Mouse (Mus musculus): Measurements from ENCODE around the gene Rcc2. TPM values are rescaled to one million over a fixed set of nuclear protein-coding genes. Genes with fewer than 3 reads are reported as not detected.

Gene Rcc2
- polyA plus RNA-seq, 1 experiment from 2014 or later, result 18.9 TPM

DNA sequence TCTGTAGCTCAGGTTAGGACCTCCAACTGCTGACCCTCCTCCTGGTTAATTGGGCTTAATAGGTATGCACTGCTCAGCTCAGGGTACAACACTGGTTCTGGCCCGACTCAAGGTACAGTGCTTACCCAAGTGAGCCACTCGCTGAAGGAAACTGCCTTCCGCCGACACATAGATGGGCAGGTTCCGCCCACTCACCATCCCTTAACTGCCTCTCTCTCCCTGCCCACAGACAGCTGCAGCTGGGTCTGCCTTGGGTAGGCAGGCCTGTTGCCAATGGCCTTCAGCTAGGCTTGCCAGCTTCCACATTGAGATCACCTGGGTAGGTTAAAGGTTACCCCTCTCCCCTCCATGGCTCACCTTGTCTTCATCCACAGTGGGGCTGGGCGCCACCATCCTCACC is 41.1 kb downstream of the Rcc2 start:
- TF ChIP-seq EP300 (optimal IDR thresholded peaks at IDR 0.05), result no peak
- TF ChIP-seq CTCF (IDR thresholded peaks at IDR 0.05; ENCODE audit: low read depth), result no peak
- H3K4me1 ChIP-seq (replicated peaks; ENCODE audit: control insufficient read depth, insufficient read depth), result no peaks in the 10 kb centered on the region
- H3K36me3 ChIP-seq (ENCODE audit: control insufficient read depth, insufficient read depth, low read length), result no peaks in the 10 kb centered on the region
- no peak overlapping the region for H3K27ac ChIP-seq (replicated peaks)
- no peak overlapping the region for H3K4me2 ChIP-seq (replicated peaks; ENCODE audit: low read depth)
- H3K9ac ChIP-seq (ENCODE audit: low read length), result no peak overlapping the region
- no peak overlapping the region for H3K4me3 ChIP-seq (ENCODE audit: low read depth, low read length)
- no peaks in the 10 kb centered on the region for H3K27me3 ChIP-seq (ENCODE audit: control insufficient read depth, insufficient read depth, low read length)
- H3K9me3 ChIP-seq (ENCODE audit: control insufficient read depth, low read length), result no peaks in the 10 kb centered on the region
- ATAC-seq (ENCODE audit: low FRiP score, low TSS enrichment) (no peak), DNase-seq (ENCODE audit: low spot score) (no peak)
- 89% methylated on average over 6 of the region's 6 CpGs for WGBS

DNA sequence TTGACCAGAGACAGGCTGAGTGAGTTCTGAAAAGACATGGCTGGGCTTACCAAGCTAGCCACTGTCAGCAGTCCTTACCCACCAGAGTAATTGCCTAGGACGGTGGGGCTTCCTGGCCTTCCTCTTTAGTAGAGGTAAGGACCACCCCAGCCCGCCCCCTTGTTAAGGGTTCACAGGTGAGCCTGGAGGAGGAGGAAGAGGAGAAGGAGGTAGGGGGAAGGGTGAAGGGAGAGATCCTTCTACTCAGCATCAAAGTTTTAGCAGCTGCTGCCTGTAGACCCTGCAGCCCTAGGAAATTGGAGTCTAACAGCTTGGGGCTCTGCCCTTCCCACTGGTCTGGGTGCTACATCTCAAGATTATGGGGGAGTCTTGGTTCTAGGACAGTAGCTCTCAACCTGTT is 42.2 kb downstream of the Rcc2 start, which contains the start of gene Padi6:
Gene Padi6, minus strand, starts transcription at position 101 of the 400 bp plus-strand sequence.
- DNase-seq (ENCODE audit: low spot score) (no peak), ATAC-seq (ENCODE audit: low FRiP score, low TSS enrichment) (no peak)
- no peaks in the 10 kb centered on the region for H3K9me3 ChIP-seq (ENCODE audit: control insufficient read depth, low read length)
- TF ChIP-seq CTCF (IDR thresholded peaks at IDR 0.05; ENCODE audit: low read depth) (no peak), EP300 (optimal IDR thresholded peaks at IDR 0.05) (no peak)
- 73% methylated on average over 2 of the region's 2 CpGs for WGBS
- H3K4me3 ChIP-seq (ENCODE audit: low read depth, low read length), result no peak within 1 kb of the TSS
- H3K4me1 ChIP-seq (replicated peaks; ENCODE audit: control insufficient read depth, insufficient read depth), result no peaks in the 10 kb centered on the region
- no peak within 1 kb of the TSS for H3K27ac ChIP-seq (replicated peaks)
- H3K9ac ChIP-seq (ENCODE audit: low read length), result no peak within 1 kb of the TSS
- H3K4me2 ChIP-seq (replicated peaks; ENCODE audit: low read depth), result no peak within 1 kb of the TSS
- no peaks in the 10 kb centered on the region for H3K27me3 ChIP-seq (ENCODE audit: control insufficient read depth, insufficient read depth, low read length)
- H3K36me3 ChIP-seq (ENCODE audit: control insufficient read depth, insufficient read depth, low read length), result no peaks in the 10 kb centered on the region

DNA sequence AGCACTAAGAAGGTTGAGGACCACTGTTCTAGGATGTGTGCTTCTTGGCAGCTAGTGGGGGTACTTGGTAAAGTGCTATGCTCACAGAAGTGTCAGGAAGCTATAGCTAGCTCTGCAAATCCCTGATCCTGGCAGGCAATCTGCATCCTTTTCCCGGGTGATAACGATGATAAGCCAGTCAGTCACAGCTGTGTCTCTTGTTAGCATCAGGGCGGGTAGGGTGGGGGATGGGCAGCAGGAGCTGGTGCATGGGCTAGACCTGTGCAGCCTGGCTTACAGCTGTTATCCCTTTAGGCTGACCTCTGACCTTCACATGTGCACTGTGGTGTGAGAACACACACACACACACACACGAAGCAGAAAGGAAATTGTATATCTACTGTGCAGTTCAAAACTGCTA is 42.7 kb downstream of the Rcc2 start:
- DNase-seq (ENCODE audit: low spot score) (no peak), ATAC-seq (ENCODE audit: low FRiP score, low TSS enrichment) (no peak)
- Histone ChIP-seq H3K9ac (ENCODE audit: low read length) (no peak overlapping the region), H3K27me3 (ENCODE audit: control insufficient read depth, insufficient read depth, low read length) (no peaks in the 10 kb centered on the region), H3K4me3 (ENCODE audit: low read depth, low read length) (no peak overlapping the region), H3K4me1 (replicated peaks; ENCODE audit: control insufficient read depth, insufficient read depth) (no peaks in the 10 kb centered on the region), H3K4me2 (replicated peaks; ENCODE audit: low read depth) (no peak overlapping the region), H3K27ac (replicated peaks) (no peak overlapping the region), H3K36me3 (ENCODE audit: control insufficient read depth, insufficient read depth, low read length) (no peaks in the 10 kb centered on the region), H3K9me3 (ENCODE audit: control insufficient read depth, low read length) (no peaks in the 10 kb centered on the region)
- no peak for TF ChIP-seq CTCF (IDR thresholded peaks at IDR 0.05; ENCODE audit: low read depth)
- TF ChIP-seq EP300 (optimal IDR thresholded peaks at IDR 0.05), result no peak
- 45% methylated on average over 4 of the region's 4 CpGs for WGBS

GRCm38 (mm10) chr4:140744654-140745053 is 44.3 kb downstream of the Rcc2 start:
- DNase-seq (ENCODE audit: low spot score) (peak; percentile 69), ATAC-seq (ENCODE audit: low FRiP score, low TSS enrichment) (no peak)
- Histone ChIP-seq H3K36me3 (ENCODE audit: control insufficient read depth, insufficient read depth, low read length) (no peaks in the 10 kb centered on the region), H3K4me2 (replicated peaks; ENCODE audit: low read depth) (no peak overlapping the region), H3K4me3 (ENCODE audit: low read depth, low read length) (no peak overlapping the region), H3K27me3 (ENCODE audit: control insufficient read depth, insufficient read depth, low read length) (no peaks in the 10 kb centered on the region), H3K9me3 (ENCODE audit: control insufficient read depth, low read length) (no peaks in the 10 kb centered on the region), H3K4me1 (replicated peaks; ENCODE audit: control insufficient read depth, insufficient read depth) (no peaks in the 10 kb centered on the region), H3K27ac (replicated peaks) (no peak overlapping the region), H3K9ac (ENCODE audit: low read length) (no peak overlapping the region)
- TF ChIP-seq EP300 (optimal IDR thresholded peaks at IDR 0.05), result no peak
- peak; percentile 77 for TF ChIP-seq CTCF (IDR thresholded peaks at IDR 0.05; ENCODE audit: low read depth)
- 13% methylated on average over 3 of the region's 3 CpGs for WGBS

DNA sequence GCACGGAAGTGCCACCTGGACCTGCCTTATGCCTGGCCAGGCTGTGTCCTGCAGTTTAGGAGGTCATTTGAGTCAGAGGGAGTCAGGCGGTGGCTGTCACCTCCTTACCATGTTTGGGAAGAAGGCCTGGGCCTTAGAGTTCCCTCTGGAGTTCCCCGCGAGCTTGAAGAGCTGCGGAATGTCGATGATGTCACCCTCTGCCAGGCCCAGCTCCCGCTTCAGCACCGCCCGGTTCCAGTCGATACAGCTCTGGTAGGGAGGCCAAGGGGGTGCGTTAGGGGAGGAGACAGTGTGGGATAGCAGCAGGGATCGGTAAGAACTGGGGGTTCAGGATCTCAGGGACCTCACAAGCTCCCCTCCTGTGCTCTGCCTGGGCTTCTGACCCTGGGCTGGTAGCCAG is 47.6 kb downstream of the Rcc2 start:
- Histone ChIP-seq H3K27ac (replicated peaks) (no peak overlapping the region), H3K4me1 (replicated peaks; ENCODE audit: control insufficient read depth, insufficient read depth) (no peaks in the 10 kb centered on the region), H3K36me3 (ENCODE audit: control insufficient read depth, insufficient read depth, low read length) (no peaks in the 10 kb centered on the region), H3K4me3 (ENCODE audit: low read depth, low read length) (no peak overlapping the region), H3K4me2 (replicated peaks; ENCODE audit: low read depth) (no peak overlapping the region), H3K9ac (ENCODE audit: low read length) (peak overlapping the region; percentile 41; the same call in 1 of the 2 replicates), H3K27me3 (ENCODE audit: control insufficient read depth, insufficient read depth, low read length) (no peaks in the 10 kb centered on the region), H3K9me3 (ENCODE audit: control insufficient read depth, low read length) (no peaks in the 10 kb centered on the region)
- peak; percentile 67; the same call in 1 of the 2 replicates for ATAC-seq (ENCODE audit: low FRiP score, low TSS enrichment)
- no peak for TF ChIP-seq EP300 (optimal IDR thresholded peaks at IDR 0.05)
- TF ChIP-seq CTCF (IDR thresholded peaks at IDR 0.05; ENCODE audit: low read depth), result no peak
- 15% methylated on average over 12 of the region's 12 CpGs for WGBS
- peak; percentile 39 for DNase-seq (ENCODE audit: low spot score)

DNA sequence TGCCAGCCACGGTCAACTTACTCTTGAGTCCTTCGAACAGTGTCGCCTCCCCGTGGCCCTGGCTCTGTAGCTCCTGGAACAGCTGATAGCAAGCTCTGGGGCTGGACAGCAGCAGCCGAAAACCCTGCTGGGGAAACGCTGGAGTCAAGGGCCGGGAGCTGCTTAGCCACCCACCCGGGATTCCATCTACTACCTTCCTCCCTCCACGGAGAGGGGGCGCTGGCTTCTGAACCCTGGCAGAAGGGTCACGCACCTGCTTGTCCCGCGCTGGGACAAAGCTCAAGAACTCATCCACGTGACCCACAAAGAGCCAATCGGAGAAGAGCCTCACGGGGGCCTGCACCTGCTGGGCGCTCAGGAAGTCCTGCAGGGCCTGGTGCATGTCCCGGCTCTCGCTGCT is 50.0 kb downstream of the Rcc2 start:
- ATAC-seq (ENCODE audit: low FRiP score, low TSS enrichment), result peak; percentile 43; the same call in 1 of the 2 replicates
- no peak overlapping the region; the same call in 1 of the 2 replicates for H3K9ac ChIP-seq (ENCODE audit: low read length)
- peak; percentile 60 for DNase-seq (ENCODE audit: low spot score)

More for the DNA sequence above, 50.0 kb downstream of the Rcc2 start:
- Histone ChIP-seq H3K27me3 (ENCODE audit: control insufficient read depth, insufficient read depth, low read length) (no peaks in the 10 kb centered on the region), H3K4me3 (ENCODE audit: low read depth, low read length) (no peak overlapping the region), H3K9me3 (ENCODE audit: control insufficient read depth, low read length) (no peaks in the 10 kb centered on the region), H3K27ac (replicated peaks) (no peak overlapping the region), H3K36me3 (ENCODE audit: control insufficient read depth, insufficient read depth, low read length) (no peaks in the 10 kb centered on the region), H3K4me2 (replicated peaks; ENCODE audit: low read depth) (no peak overlapping the region; the same call in 1 of the 2 replicates), H3K4me1 (replicated peaks; ENCODE audit: control insufficient read depth, insufficient read depth) (no peaks in the 10 kb centered on the region)
- TF ChIP-seq EP300 (optimal IDR thresholded peaks at IDR 0.05), result no peak
- TF ChIP-seq CTCF (IDR thresholded peaks at IDR 0.05; ENCODE audit: low read depth), result peak; percentile 38; the same call in 1 of the 2 replicates
- WGBS, result 14% methylated on average over 19 of the region's 19 CpGs
